Mouse (Mus musculus): ENCODE data around the gene Cntfr. TPM values are rescaled to one million over a fixed set of nuclear protein-coding genes. Genes with fewer than 3 reads are reported as not detected.

Cntfr gene
- polyA plus RNA-seq, 1 experiment from 2014 or later: 29.7 TPM

- ATAC-seq (ENCODE audit: low read depth): no peak
Observed at GRCm38 (mm10) chr4:41638828-41639213, 58.1 kb downstream of the Cntfr start.

GRCm38 (mm10) chr4:41638186-41638731, 58.6 kb downstream of the Cntfr start:
- Histone ChIP-seq H3K4me1 (replicated peaks) (peaks cover 62% of the 10 kb centered on the region), H3K27me3 (no peaks in the 10 kb centered on the region), H3K9me3 (no peaks in the 10 kb centered on the region), H3K27ac (replicated peaks) (no peak overlapping the region), H3K4me3 (peak overlapping the region; percentile 73), H3K9ac (peak overlapping the region; percentile 95), H3K4me2 (peak overlapping the region; percentile 69), H3K36me3 (peaks cover 11% of the 10 kb centered on the region)
- ATAC-seq (ENCODE audit: low read depth): no peak
- 89% methylated on average over 10 of the region's 10 CpGs for WGBS

More at GRCm38 (mm10) chr4:41638828-41639213, 58.1 kb downstream of the Cntfr start:
- Histone ChIP-seq H3K4me2 (peak overlapping the region; percentile 69), H3K36me3 (peaks cover 11% of the 10 kb centered on the region), H3K4me3 (peak overlapping the region; percentile 73), H3K4me1 (replicated peaks) (peaks cover 62% of the 10 kb centered on the region), H3K9me3 (no peaks in the 10 kb centered on the region), H3K27me3 (no peaks in the 10 kb centered on the region), H3K27ac (replicated peaks) (peak overlapping the region; percentile 93), H3K9ac (peak overlapping the region; percentile 95)
- WGBS: 78% methylated on average over 6 of the region's 6 CpGs

GRCm38 (mm10) chr4:41636882-41637635, 59.8 kb downstream of the Cntfr start:
- Histone ChIP-seq H3K4me2 (peak overlapping the region; percentile 69; the same call in 1 of the 2 replicates), H3K27ac (replicated peaks) (peak overlapping the region; percentile 2), H3K4me1 (replicated peaks) (peaks cover 69% of the 10 kb centered on the region), H3K36me3 (peaks cover 11% of the 10 kb centered on the region), H3K9me3 (no peaks in the 10 kb centered on the region), H3K4me3 (no peak overlapping the region), H3K27me3 (no peaks in the 10 kb centered on the region), H3K9ac (0 out of 2 replicates have a peak overlapping the region, but pooled peaks have one; percentile 95)
- WGBS: 68% methylated on average over 10 of the region's 10 CpGs
- no peak for ATAC-seq (ENCODE audit: low read depth)

- H3K27me3 ChIP-seq: no peaks in the 10 kb centered on the region
- no peaks in the 10 kb centered on the region for H3K9me3 ChIP-seq
- H3K36me3 ChIP-seq: peaks cover 11% of the 10 kb centered on the region
- 35% methylated on average over 7 of the region's 7 CpGs for WGBS
- no peak overlapping the region for H3K4me2 ChIP-seq
- 0 out of 2 replicates have a peak overlapping the region, but pooled peaks have one; percentile 22 for H3K9ac ChIP-seq
- H3K4me1 ChIP-seq (replicated peaks): peaks cover 75% of the 10 kb centered on the region
- peak overlapping the region; percentile 2 for H3K27ac ChIP-seq (replicated peaks)
- no peak overlapping the region for H3K4me3 ChIP-seq
- ATAC-seq (ENCODE audit: low read depth): no peak
Observed at GRCm38 (mm10) chr4:41636366-41636765, 60.5 kb downstream of the Cntfr start.

GRCm38 (mm10) chr4:41635906-41636305, 61.0 kb downstream of the Cntfr start:
- no peak for ATAC-seq (ENCODE audit: low read depth)
- no peak overlapping the region for H3K4me2 ChIP-seq
- no peak overlapping the region for H3K4me3 ChIP-seq
- no peaks in the 10 kb centered on the region for H3K9me3 ChIP-seq
- H3K9ac ChIP-seq: 0 out of 2 replicates have a peak overlapping the region, but pooled peaks have one; percentile 22
- WGBS: 50% methylated on average over 2 of the region's 2 CpGs
- H3K4me1 ChIP-seq (replicated peaks): peaks cover 75% of the 10 kb centered on the region
- H3K36me3 ChIP-seq: peaks cover 11% of the 10 kb centered on the region
- peak overlapping the region; percentile 2 for H3K27ac ChIP-seq (replicated peaks)
- no peaks in the 10 kb centered on the region for H3K27me3 ChIP-seq

- no peak for ATAC-seq (ENCODE audit: low read depth)
- Histone ChIP-seq H3K4me3 (no peak overlapping the region), H3K9me3 (no peaks in the 10 kb centered on the region), H3K27me3 (no peaks in the 10 kb centered on the region), H3K27ac (replicated peaks) (no peak overlapping the region), H3K4me2 (no peak overlapping the region), H3K4me1 (replicated peaks) (peaks cover 75% of the 10 kb centered on the region), H3K9ac (no peak overlapping the region), H3K36me3 (peaks cover 11% of the 10 kb centered on the region)
- WGBS: 76% methylated on average over 8 of the region's 8 CpGs
Observed at GRCm38 (mm10) chr4:41635224-41635623, 61.7 kb downstream of the Cntfr start.

- no peak overlapping the region for H3K27ac ChIP-seq (replicated peaks)
- no peaks in the 10 kb centered on the region for H3K9me3 ChIP-seq
- H3K9ac ChIP-seq: no peak overlapping the region
- ATAC-seq (ENCODE audit: low read depth): no peak
- no peak overlapping the region for H3K4me3 ChIP-seq
- peaks cover 79% of the 10 kb centered on the region for H3K4me1 ChIP-seq (replicated peaks)
- 93% methylated on average over 8 of the region's 8 CpGs for WGBS
- no peak overlapping the region for H3K4me2 ChIP-seq
- H3K36me3 ChIP-seq: peaks cover 11% of the 10 kb centered on the region
- no peaks in the 10 kb centered on the region for H3K27me3 ChIP-seq
Observed at GRCm38 (mm10) chr4:41634631-41635030, 62.3 kb downstream of the Cntfr start.

GRCm38 (mm10) chr4:41633001-41633400, 63.9 kb downstream of the Cntfr start:
- Histone ChIP-seq H3K27me3 (no peaks in the 10 kb centered on the region), H3K27ac (replicated peaks) (no peak overlapping the region), H3K9ac (no peak overlapping the region), H3K4me1 (replicated peaks) (peaks cover 79% of the 10 kb centered on the region), H3K36me3 (peaks cover 11% of the 10 kb centered on the region), H3K9me3 (no peaks in the 10 kb centered on the region), H3K4me2 (no peak overlapping the region), H3K4me3 (no peak overlapping the region)
- no peak for ATAC-seq (ENCODE audit: low read depth)
- WGBS: 82% methylated on average over 9 of the region's 9 CpGs

GRCm38 (mm10) chr4:41631390-41631789, 65.5 kb downstream of the Cntfr start:
- H3K9ac ChIP-seq: 0 out of 2 replicates have a peak overlapping the region, but pooled peaks have one; percentile 38
- 3% methylated on average over 11 of the region's 11 CpGs for WGBS
- ATAC-seq (ENCODE audit: low read depth): no peak
- no peaks in the 10 kb centered on the region for H3K27me3 ChIP-seq
- H3K9me3 ChIP-seq: no peaks in the 10 kb centered on the region
- no peaks in the 10 kb centered on the region for H3K36me3 ChIP-seq
- H3K4me3 ChIP-seq: no peak overlapping the region
- H3K27ac ChIP-seq (replicated peaks): peak overlapping the region; percentile 70
- H3K4me1 ChIP-seq (replicated peaks): peaks cover 75% of the 10 kb centered on the region
- peak overlapping the region; percentile 24 for H3K4me2 ChIP-seq

- ATAC-seq (ENCODE audit: low read depth): no peak
- 36% methylated on average over 6 of the region's 6 CpGs for WGBS
- H3K4me1 ChIP-seq (replicated peaks): peaks cover 64% of the 10 kb centered on the region
Observed at GRCm38 (mm10) chr4:41630196-41630595, 66.7 kb downstream of the Cntfr start.

GRCm38 (mm10) chr4:41628202-41628927, 68.5 kb downstream of the Cntfr start:
- no peaks in the 10 kb centered on the region for H3K36me3 ChIP-seq
- WGBS: 8% methylated on average over 8 of the region's 8 CpGs
- no peaks in the 10 kb centered on the region for H3K9me3 ChIP-seq
- ATAC-seq (ENCODE audit: low read depth): peak; percentile 56
- H3K4me2 ChIP-seq: no peak overlapping the region
- peaks cover 60% of the 10 kb centered on the region for H3K4me1 ChIP-seq (replicated peaks)
- 0 out of 2 replicates have a peak overlapping the region, but pooled peaks have one; percentile 18 for H3K9ac ChIP-seq
- H3K27ac ChIP-seq (replicated peaks): peak overlapping the region; percentile 78
- no peak overlapping the region for H3K4me3 ChIP-seq
- no peaks in the 10 kb centered on the region for H3K27me3 ChIP-seq

More at GRCm38 (mm10) chr4:41630196-41630595, 66.7 kb downstream of the Cntfr start:
- Histone ChIP-seq H3K36me3 (no peaks in the 10 kb centered on the region), H3K9ac (no peak overlapping the region), H3K9me3 (no peaks in the 10 kb centered on the region), H3K4me2 (no peak overlapping the region), H3K27me3 (no peaks in the 10 kb centered on the region), H3K27ac (replicated peaks) (peak overlapping the region; percentile 33; the same call in 1 of the 2 replicates), H3K4me3 (no peak overlapping the region)

GRCm38 (mm10) chr4:41622071-41622470, 74.8 kb downstream of the Cntfr start:
- WGBS: 88% methylated on average over 14 of the region's 14 CpGs
- Histone ChIP-seq H3K9me3 (no peaks in the 10 kb centered on the region), H3K4me3 (no peak overlapping the region)

More at GRCm38 (mm10) chr4:41622071-41622470, 74.8 kb downstream of the Cntfr start:
- ATAC-seq (ENCODE audit: low read depth): no peak
- no peak overlapping the region for H3K9ac ChIP-seq
- H3K4me2 ChIP-seq: no peak overlapping the region
- H3K36me3 ChIP-seq: no peaks in the 10 kb centered on the region
- H3K27ac ChIP-seq (replicated peaks): no peak overlapping the region
- H3K4me1 ChIP-seq (replicated peaks): peaks cover 28% of the 10 kb centered on the region
- no peaks in the 10 kb centered on the region for H3K27me3 ChIP-seq
